ENCODE assay signal across 21 mouse cellular contexts in the genomic region with DNA sequence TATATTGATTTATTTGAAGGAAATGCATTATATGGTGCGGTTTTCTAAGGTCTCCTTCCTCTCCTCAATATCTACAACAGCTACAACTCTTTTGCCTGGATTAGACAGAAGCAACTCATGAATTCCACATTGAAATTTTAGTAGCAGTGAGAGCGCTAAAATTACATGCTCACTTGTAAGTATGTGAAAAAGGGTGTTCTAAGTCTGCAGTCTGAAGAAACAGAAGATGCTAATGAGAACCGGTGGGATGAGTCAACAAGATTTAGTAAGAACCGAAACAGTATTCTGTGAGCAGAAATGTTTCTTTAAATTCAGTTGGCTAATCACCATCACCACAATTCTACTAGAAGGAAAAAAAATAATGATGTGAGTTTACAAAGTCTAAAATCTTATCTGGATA.
A peak's percentile ranks its signal among the peaks of the same experiment; 100 is the strongest.
DNase-seq lines count a peak whose midpoint lies in the region; ATAC-seq lines count a peak whose summit lies in the region.
"Had no signal": no experiment of that assay in that cellular context is flagged by ENCODE, and none has a peak within 500 bp of the region (broad histone marks: within the 10 kb centered on the region; RNA-seq: fewer than 3 reads in every experiment).

No protein-coding gene starts in this region.

- peak; percentile 100 for ATAC-seq in frontal cortex, adult (ENCODE audit: low TSS enrichment)
- ATAC-seq: activated CD4-positive, CD25-positive, alpha-beta regulatory T cell, adult 4 months; CD4-positive, CD25-positive, alpha-beta regulatory T cell, adult 4 months; forebrain, embryonic 14.5 days; forebrain, embryonic 16.5 days; Patski had no signal

- DNase-seq in frontal cortex, postnatal 10 days (ENCODE audit: low spot score in 2 of 2): no peak
- peak; percentile 12 for DNase-seq in right cerebral cortex, adult 18-20 months
- no peak for DNase-seq in right cerebral cortex, adult 2 months (ENCODE audit: low spot score in 2 of 2)
- no peak for DNase-seq in retina, postnatal 1 day
- DNase-seq: adrenal gland, adult 8-10 months; adrenal gland, postnatal 14 days; adrenal gland, postnatal 36 days; B cell, adult 2 months; cerebellum, adult 11 months; cerebellum, adult 18-20 months; cerebellum, adult 8-10 months; cerebellum, adult 9-11 months; cerebellum, postnatal 14 days; cerebellum, postnatal 36 days; embryo, embryonic 11 days had no signal
